8 mouse cellular contexts compared by ENCODE assay signal in genomic region chr12:108265831-108266619, GRCm38 (mm10). TPM values are rescaled to one million over a fixed set of nuclear protein-coding genes. Genes with fewer than 3 reads are reported as not detected.
DNase-seq lines count a peak whose midpoint lies in the region; ATAC-seq lines count a peak whose summit lies in the region.

No protein-coding gene starts in this region.

- no peaks in the 10 kb centered on the region for H3K9me3 ChIP-seq in intestine, embryonic 16.5 days (ENCODE audit: control insufficient read depth, low read length)
- H3K9me3 ChIP-seq in stomach, embryonic 15.5 days = no peaks in the 10 kb centered on the region

- 26% methylated on average over 27 of the region's 27 CpGs for WGBS in intestine, embryonic 16.5 days
- 45% methylated on average over 27 of the region's 27 CpGs for WGBS in stomach, embryonic 15.5 days

- peak; percentile 52 for DNase-seq in adrenal gland, postnatal 14 days
- no peak for DNase-seq in adrenal gland, adult 8-10 months
- DNase-seq in heart, adult 11 months = peak; percentile 98
- peak; percentile 65 for DNase-seq in mesoderm, embryonic 11.5 days (ENCODE audit: low read depth, low spot score)
- DNase-seq in testis, postnatal 10 days (ENCODE audit: low spot score) = no peak

- peaks cover 54% of the 10 kb centered on the region for H3K4me1 ChIP-seq in brown adipose tissue, adult 24 weeks (ENCODE audit: control insufficient read depth, insufficient read depth, insufficient read length, low read length)
- H3K4me1 ChIP-seq in intestine, embryonic 16.5 days (ENCODE audit: control insufficient read depth, insufficient read depth, low read length) = peaks cover 68% of the 10 kb centered on the region
- H3K4me1 ChIP-seq in stomach, embryonic 15.5 days = peaks cover 48% of the 10 kb centered on the region

- peak overlapping the region; percentile 37 for H3K4me2 ChIP-seq in intestine, embryonic 16.5 days (ENCODE audit: low read depth, low read length)
- H3K4me2 ChIP-seq in stomach, embryonic 15.5 days = peak overlapping the region; percentile 29

- H3K27ac ChIP-seq in brown adipose tissue, adult 24 weeks (replicated peaks; ENCODE audit: low read depth, low read length) = peak overlapping the region; percentile 81
- peak overlapping the region; percentile 76 for H3K27ac ChIP-seq in intestine, embryonic 16.5 days (ENCODE audit: low read length)
- H3K27ac ChIP-seq in stomach, embryonic 15.5 days = peak overlapping the region; percentile 63; the same call in 1 of the 2 replicates

- H3K9ac ChIP-seq in intestine, embryonic 16.5 days (ENCODE audit: low read depth, low read length) = peak overlapping the region; percentile 56
- H3K9ac ChIP-seq in stomach, embryonic 15.5 days = no peak overlapping the region

- no peak overlapping the region for H3K4me3 ChIP-seq in brown adipose tissue, adult 24 weeks (ENCODE audit: insufficient read depth, low read depth, low read length)
- H3K4me3 ChIP-seq in intestine, embryonic 16.5 days (ENCODE audit: low read length) = peak overlapping the region; percentile 18
- no peak overlapping the region for H3K4me3 ChIP-seq in stomach, embryonic 15.5 days (replicated peaks)

- H3K36me3 ChIP-seq in intestine, embryonic 16.5 days (ENCODE audit: control insufficient read depth, insufficient read depth, low read length) = no peaks in the 10 kb centered on the region
- no peaks in the 10 kb centered on the region for H3K36me3 ChIP-seq in stomach, embryonic 15.5 days

- H3K27me3 ChIP-seq in intestine, embryonic 16.5 days (replicated peaks; ENCODE audit: control insufficient read depth, insufficient read depth, low read length) = no peaks in the 10 kb centered on the region
- H3K27me3 ChIP-seq in stomach, embryonic 15.5 days (replicated peaks) = no peaks in the 10 kb centered on the region

- ATAC-seq in intestine, embryonic 16.5 days = peak; percentile 30
- no peak; the same call in 1 of the 2 replicates for ATAC-seq in stomach, embryonic 15.5 days (ENCODE audit: insufficient read depth, low FRiP score, low read depth)

RNA-seq across cellular contexts. Expression of gene Ccdc85c, which starts 9.2 kb away (rescaled TPM):
- total RNA-seq in adrenal gland, postnatal 14 days (2021) = 21.6 and 23.0 TPM in 2 replicates
- 10 to 100 TPM; 24.6 to 36.3 (median 29.0) TPM for total RNA-seq in adrenal gland, adult 8-10 months (2022)
- polyA plus RNA-seq in brown adipose tissue, adult 24 weeks (2012; ENCODE audit: insufficient read depth, insufficient read length, missing spikeins) = 2.3 and 3.3 TPM in 2 replicates
- 4.8 and 7.1 TPM in 2 replicates for polyA plus RNA-seq in intestine, embryonic 16.5 days (2015; fragmentation: Nextera tagmentation; extraction: Ambion mirVana)
- polyA plus RNA-seq in stomach, embryonic 15.5 days (2015; fragmentation: Nextera tagmentation; extraction: Ambion mirVana) = 7.3 and 7.9 TPM in 2 replicates

RNA-seq across cellular contexts. Expression of gene Hhipl1, which starts 40.0 kb away (rescaled TPM):
- 0.67 and 0.79 TPM in 2 replicates for total RNA-seq in adrenal gland, postnatal 14 days (2021)
- total RNA-seq in adrenal gland, adult 8-10 months (2022) = 1 to 10 TPM in 3 of 4 experiments, under 1 TPM in 1; 0.81 to 1.9 (median 1.5) TPM
- polyA plus RNA-seq in brown adipose tissue, adult 24 weeks (2012; ENCODE audit: insufficient read depth, insufficient read length, missing spikeins) = not detected in 2 replicates
- 0.43 and 0.53 TPM in 2 replicates for polyA plus RNA-seq in intestine, embryonic 16.5 days (2015; fragmentation: Nextera tagmentation; extraction: Ambion mirVana)
- polyA plus RNA-seq in stomach, embryonic 15.5 days (2015; fragmentation: Nextera tagmentation; extraction: Ambion mirVana) = 0.87 and 0.88 TPM in 2 replicates

Comparison
In these comparisons a context has a peak if more than half of its experiments do, and no peak if none do; other contexts are left out.
1. DNase-seq: peak in adrenal gland, postnatal 14 days (single experiment), heart, adult 11 months (single experiment) and mesoderm, embryonic 11.5 days (single experiment); none in adrenal gland, adult 8-10 months (single experiment) and testis, postnatal 10 days (single experiment).
2. Peak in every context shown above with its lines, with median percentiles within 50 percentile points of each other: H3K27ac ChIP-seq.